Mouse (Mus musculus) embryonic facial prominence, embryonic 11.5 days (tissue): ENCODE results near the gene Fam155a. TPM values are rescaled to one million over a fixed set of nuclear protein-coding genes. Genes with fewer than 3 reads are reported as not detected.

Experiments used
- ATAC-seq: fragments of 200-750 bp; cut with Nextera tagmentation; replicated peaks from 2 replicates; pipeline ENCODE4 v1.8.0; 2017; ENCODE audit warnings: low read depth; ENCODE audit not compliant: insufficient number of reproducible peaks, low FRiP score, low TSS enrichment
- DNase-seq: peaks from one replicate; pipeline ENCODE4 v3.0.0-alpha.2; 2015; ENCODE audit warnings: low spot score
- H3K27ac ChIP-seq: fragments of 300-500 bp; sonication (generic); replicated peaks from 2 replicates; pipeline ENCODE4 v1.5.1; 2014; ENCODE audit warnings: mild to moderate bottlenecking, low read depth, low read length, control low read depth
- H3K27me3 ChIP-seq: fragments of 300-500 bp; sonication (generic); 2 replicates; pipeline ENCODE4 v1.6.1; 2014; ENCODE audit warnings: mild to moderate bottlenecking, low read length, moderate library complexity, mixed read lengths; ENCODE audit not compliant: control insufficient read depth, insufficient read depth
- H3K36me3 ChIP-seq: fragments of 300-500 bp; sonication (generic); replicated peaks from 2 replicates; pipeline ENCODE4 v1.6.1; 2014; ENCODE audit warnings: low read depth, mild to moderate bottlenecking, low read length, moderate library complexity, mixed read lengths; ENCODE audit not compliant: control insufficient read depth, insufficient read depth
- H3K4me1 ChIP-seq: fragments of 300-500 bp; sonication (generic); 2 replicates; pipeline ENCODE4 v1.6.1; 2014; ENCODE audit warnings: low read length, mixed read lengths; ENCODE audit not compliant: control insufficient read depth, insufficient read depth
- H3K4me2 ChIP-seq: fragments of 300-500 bp; sonication (generic); 2 replicates; pipeline ENCODE4 v1.6.1; 2014; ENCODE audit warnings: low read depth, mild to moderate bottlenecking, control low read depth, low read length, moderate library complexity
- H3K4me3 ChIP-seq: fragments of 300-500 bp; sonication (generic); 2 replicates; pipeline ENCODE4 v1.5.1; 2014; ENCODE audit warnings: low read depth, low read length, control low read depth
- H3K9ac ChIP-seq: fragments of 300-500 bp; sonication (generic); replicated peaks from 2 replicates; pipeline ENCODE4 v1.6.1; 2014; ENCODE audit warnings: mild to moderate bottlenecking, control low read depth, low read length
- H3K9me3 ChIP-seq: fragments of 300-500 bp; sonication (generic); replicated peaks from 2 replicates; pipeline ENCODE4 v1.6.1; 2016; ENCODE audit warnings: mild to moderate bottlenecking, low read length, inconsistent platforms, mixed read lengths; ENCODE audit not compliant: control insufficient read depth
- WGBS: fragments of 180-500 bp; shearing (Covaris S2); extraction: QIAGEN DNeasy Blood & Tissue Kit; methylation state at CpG from one replicate; pipeline ENCODE4 v1.1.7; 2014; 5-methylcytosine and 5-hydroxymethylcytosine counted together
- polyA plus RNA-seq: library from polyadenylated mRNA; unstranded; fragments of >200 nt; fragmentation: Nextera tagmentation; extraction: Ambion mirVana; gene quantifications from 2 replicates; pipeline ENCODE4 v1.2.1, GENCODE M21; 2014

The Fam155a gene
- polyA plus RNA-seq, 1 experiment from 2014 or later = 0.83 TPM

DNA sequence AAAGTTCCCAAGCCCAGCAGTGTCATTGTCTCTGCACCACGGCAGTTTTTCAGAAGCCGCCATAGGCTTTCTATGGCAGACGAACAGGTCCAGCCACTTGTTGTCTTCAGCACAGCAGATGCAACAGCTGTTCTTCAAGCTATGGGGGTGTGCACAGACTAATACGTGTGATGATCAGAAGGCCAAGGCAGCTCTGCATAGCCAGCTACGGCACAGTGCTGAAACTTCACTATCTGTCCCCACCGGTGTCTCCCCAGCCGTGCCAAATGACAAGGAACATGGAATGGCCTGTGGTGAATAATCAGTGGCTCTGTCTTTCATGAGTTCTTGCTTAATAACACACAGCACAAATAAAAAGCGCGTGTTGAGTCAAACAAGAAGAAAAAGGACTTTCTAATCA is 428.4 kb downstream of the Fam155a start:
- no peak overlapping the region for H3K4me3 ChIP-seq
- no peaks in the 10 kb centered on the region for H3K27me3 ChIP-seq
- H3K9ac ChIP-seq = no peak overlapping the region
- no peak for ATAC-seq
- WGBS = 87% methylated on average over 9 of the region's 9 CpGs
- H3K9me3 ChIP-seq = no peaks in the 10 kb centered on the region
- H3K27ac ChIP-seq = no peak overlapping the region
- no peaks in the 10 kb centered on the region for H3K36me3 ChIP-seq
- no peaks in the 10 kb centered on the region for H3K4me1 ChIP-seq
- DNase-seq = no peak
- H3K4me2 ChIP-seq = no peak overlapping the region

DNA sequence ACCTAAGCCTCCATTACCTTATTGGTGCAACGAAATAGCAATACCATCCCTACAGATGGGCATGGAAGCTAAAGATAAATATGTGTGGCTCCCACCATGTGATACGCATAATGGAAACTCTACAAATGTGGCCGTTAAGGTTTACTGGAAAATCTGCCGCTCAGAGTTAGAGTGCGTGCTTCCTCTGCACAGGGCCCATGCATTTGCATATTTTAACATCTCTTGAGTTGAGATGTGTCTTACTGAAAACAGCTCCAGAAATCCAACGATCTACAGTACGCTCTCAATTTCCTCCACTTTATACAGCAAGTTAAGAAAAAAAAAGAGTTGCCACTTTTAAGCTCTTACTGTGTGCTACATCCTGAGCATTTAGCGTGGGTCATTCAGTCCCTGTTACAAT is 433.1 kb downstream of the Fam155a start:
- no peak overlapping the region for H3K27ac ChIP-seq
- ATAC-seq (no peak), DNase-seq (no peak)
- WGBS = 93% methylated on average over 8 of the region's 8 CpGs
- H3K36me3 ChIP-seq = no peaks in the 10 kb centered on the region
- no peaks in the 10 kb centered on the region for H3K9me3 ChIP-seq
- no peak overlapping the region for H3K4me3 ChIP-seq
- no peaks in the 10 kb centered on the region for H3K27me3 ChIP-seq
- H3K4me1 ChIP-seq = no peaks in the 10 kb centered on the region
- H3K9ac ChIP-seq = no peak overlapping the region
- no peak overlapping the region for H3K4me2 ChIP-seq

DNA sequence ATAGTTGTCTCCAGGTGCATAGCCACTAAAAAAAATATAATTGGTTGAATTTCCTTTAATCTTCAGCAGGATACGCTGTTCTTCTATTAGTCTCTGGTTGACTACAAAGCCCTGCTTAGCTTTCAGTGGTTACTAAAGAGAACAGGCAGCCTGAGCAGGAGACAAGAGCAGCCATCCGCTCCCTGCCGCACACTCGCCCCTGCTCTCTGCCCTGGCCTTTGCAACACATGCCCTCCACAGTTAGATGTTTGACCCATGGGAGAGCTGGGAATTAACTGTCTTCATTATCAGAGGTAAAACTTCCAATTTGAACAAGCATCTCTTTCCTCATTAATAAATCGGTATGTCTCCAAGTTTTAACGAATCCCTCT is 435.0 kb downstream of the Fam155a start:
- no peaks in the 10 kb centered on the region for H3K36me3 ChIP-seq
- no peak overlapping the region for H3K4me3 ChIP-seq
- H3K9me3 ChIP-seq = no peaks in the 10 kb centered on the region
- WGBS = 44% methylated on average over 6 of the region's 6 CpGs
- ATAC-seq (no peak), DNase-seq (no peak)
- no peak overlapping the region for H3K9ac ChIP-seq
- H3K27ac ChIP-seq = no peak overlapping the region
- H3K4me2 ChIP-seq = no peak overlapping the region
- H3K4me1 ChIP-seq = no peaks in the 10 kb centered on the region
- H3K27me3 ChIP-seq = no peaks in the 10 kb centered on the region

DNA sequence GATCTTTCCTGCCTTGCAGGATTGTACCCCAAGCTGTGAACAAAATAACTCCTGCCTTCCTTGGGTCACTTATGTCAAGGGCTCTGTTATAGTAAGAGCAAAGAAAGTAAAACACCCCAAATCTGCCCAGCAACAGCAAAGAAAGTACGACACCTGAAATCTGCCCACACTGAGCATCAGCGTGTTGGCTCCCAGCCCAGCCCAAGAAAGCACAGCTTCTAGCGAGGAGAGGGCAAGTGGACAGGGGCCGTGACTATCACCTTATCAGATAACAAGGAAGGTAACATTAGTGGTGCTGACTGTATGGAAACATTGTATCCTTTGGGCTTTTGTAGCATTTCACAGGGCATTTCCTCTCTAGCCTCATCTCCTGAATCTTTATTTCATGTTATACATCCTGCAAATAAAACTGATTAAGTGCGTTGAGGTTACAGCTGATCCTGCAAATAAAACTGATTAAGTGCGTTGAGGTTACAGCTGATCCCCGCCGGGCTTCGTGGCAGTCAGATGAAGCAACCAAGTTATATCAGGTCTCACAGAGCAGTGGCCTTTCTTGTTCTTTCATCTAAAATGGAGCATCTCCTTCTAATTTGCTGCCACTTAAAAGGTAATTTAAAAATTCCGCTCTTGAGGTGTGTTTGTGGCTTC is 435.6 kb downstream of the Fam155a start:
- Histone ChIP-seq H3K4me3 (no peak overlapping the region), H3K27ac (no peak overlapping the region), H3K9ac (no peak overlapping the region), H3K36me3 (no peaks in the 10 kb centered on the region), H3K4me2 (no peak overlapping the region), H3K4me1 (no peaks in the 10 kb centered on the region), H3K9me3 (no peaks in the 10 kb centered on the region), H3K27me3 (no peaks in the 10 kb centered on the region)
- DNase-seq (no peak), ATAC-seq (no peak)
- WGBS = 65% methylated on average over 10 of the region's 10 CpGs

DNA sequence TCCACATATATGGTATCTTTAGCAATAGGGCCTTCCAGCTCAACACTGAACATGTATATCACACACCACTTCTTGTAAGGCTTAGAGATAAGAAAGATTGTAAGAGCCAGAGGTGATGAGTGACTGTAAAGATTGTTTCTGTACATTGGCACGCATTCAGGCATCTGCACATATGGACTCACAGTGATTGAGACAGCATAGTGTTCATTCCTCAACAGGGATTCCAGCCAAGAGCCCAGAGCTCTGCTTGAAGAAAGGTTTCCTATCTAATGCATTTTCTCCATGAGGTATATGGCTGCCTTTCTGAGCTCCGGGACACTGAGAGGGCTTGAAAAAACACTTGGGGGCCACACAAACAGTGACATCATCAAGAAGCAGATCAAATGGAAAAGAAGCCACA is 438.2 kb downstream of the Fam155a start:
- no peak for ATAC-seq
- DNase-seq = no peak
- Histone ChIP-seq H3K27ac (no peak overlapping the region), H3K27me3 (no peaks in the 10 kb centered on the region), H3K36me3 (no peaks in the 10 kb centered on the region), H3K4me1 (no peaks in the 10 kb centered on the region), H3K4me2 (no peak overlapping the region), H3K9ac (no peak overlapping the region), H3K9me3 (no peaks in the 10 kb centered on the region), H3K4me3 (no peak overlapping the region)
- WGBS = 88% methylated on average over 2 of the region's 2 CpGs

DNA sequence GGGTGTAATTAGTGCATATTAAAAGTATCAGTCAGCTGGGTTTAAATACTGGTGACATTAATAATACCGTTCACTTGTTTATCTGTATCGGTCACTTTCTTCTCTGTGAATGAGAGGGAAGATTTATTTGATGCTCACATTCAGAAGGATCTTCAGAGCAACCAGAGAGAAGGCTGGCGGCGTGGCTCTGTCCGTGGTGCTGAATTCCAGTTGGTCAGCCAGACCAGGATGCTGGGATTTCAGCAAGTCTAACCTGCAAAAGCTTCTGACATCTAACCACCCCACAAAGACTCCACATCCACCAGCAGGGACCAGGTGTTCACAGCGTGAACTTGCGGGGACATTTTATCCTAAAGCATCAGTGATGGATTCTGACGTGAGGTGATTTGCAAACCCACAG is 461.5 kb downstream of the Fam155a start:
- WGBS = 31% methylated on average over 8 of the region's 8 CpGs
- H3K4me1 ChIP-seq = no peaks in the 10 kb centered on the region
- no peaks in the 10 kb centered on the region for H3K36me3 ChIP-seq
- no peak overlapping the region for H3K4me3 ChIP-seq
- no peak for ATAC-seq
- no peak overlapping the region for H3K9ac ChIP-seq
- H3K27me3 ChIP-seq = no peaks in the 10 kb centered on the region
- peak; percentile 84 for DNase-seq
- H3K9me3 ChIP-seq = no peaks in the 10 kb centered on the region
- no peak overlapping the region for H3K27ac ChIP-seq
- no peak overlapping the region for H3K4me2 ChIP-seq

DNA sequence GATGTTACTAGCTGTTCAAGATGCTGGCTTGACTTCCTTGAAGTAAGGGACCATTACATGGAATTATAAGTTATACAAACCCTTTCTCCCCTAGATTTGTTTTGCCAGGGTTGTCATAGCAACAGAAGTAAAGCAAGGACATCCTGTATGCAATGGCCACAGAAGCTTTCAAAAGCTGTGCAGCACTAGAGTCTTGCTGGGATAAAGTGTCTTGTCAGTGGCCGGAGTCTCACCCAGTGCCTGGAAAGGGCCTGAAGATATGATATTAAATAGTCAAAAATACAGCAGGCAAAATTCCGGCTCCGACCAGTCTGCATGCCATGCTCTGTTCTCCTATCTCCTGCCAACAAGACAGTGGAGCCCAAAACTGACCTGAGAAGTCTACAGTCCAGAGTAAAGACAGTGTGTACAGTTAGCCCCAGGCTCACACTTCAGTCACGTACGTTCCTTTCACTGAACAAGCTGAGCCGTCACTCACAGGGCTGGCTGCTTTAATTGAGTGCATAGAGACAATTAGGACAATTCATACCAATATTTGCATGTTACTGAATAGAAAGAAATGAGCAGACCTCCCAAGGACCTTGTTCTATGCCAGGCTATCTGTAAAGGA is 467.3 kb downstream of the Fam155a start:
- no peaks in the 10 kb centered on the region for H3K9me3 ChIP-seq
- no peak overlapping the region for H3K9ac ChIP-seq
- 76% methylated on average over 6 of the region's 6 CpGs for WGBS
- no peaks in the 10 kb centered on the region for H3K36me3 ChIP-seq
- no peaks in the 10 kb centered on the region for H3K4me1 ChIP-seq
- H3K27ac ChIP-seq = no peak overlapping the region
- no peak overlapping the region for H3K4me2 ChIP-seq
- H3K27me3 ChIP-seq = no peaks in the 10 kb centered on the region
- H3K4me3 ChIP-seq = no peak overlapping the region
- ATAC-seq = no peak
- no peak for DNase-seq

DNA sequence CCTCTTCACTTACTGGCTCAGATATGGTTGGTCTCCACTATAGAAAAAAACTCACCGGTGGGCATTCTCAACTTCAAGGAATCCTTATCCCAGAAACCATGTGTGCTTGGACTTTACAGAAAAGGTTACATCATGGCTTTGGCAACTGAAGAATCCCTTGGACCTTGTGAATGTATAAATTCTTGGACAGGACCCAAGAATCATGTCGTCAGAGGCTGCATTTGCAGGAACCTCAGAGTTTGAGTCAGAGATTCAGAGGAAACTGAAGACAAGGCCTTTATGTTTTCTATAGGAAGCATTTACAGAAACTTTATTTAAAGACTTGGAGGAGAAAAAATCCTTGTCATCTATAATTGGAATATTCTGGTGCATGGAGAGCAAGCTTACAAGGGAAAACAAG is 475.9 kb downstream of the Fam155a start:
- H3K36me3 ChIP-seq = no peaks in the 10 kb centered on the region
- DNase-seq = no peak
- H3K27me3 ChIP-seq = no peaks in the 10 kb centered on the region
- H3K4me1 ChIP-seq = no peaks in the 10 kb centered on the region
- no peak overlapping the region for H3K4me3 ChIP-seq
- no peak overlapping the region for H3K4me2 ChIP-seq
- no peak overlapping the region for H3K9ac ChIP-seq
- 95% methylated on average over 2 of the region's 2 CpGs for WGBS
- ATAC-seq = no peak
- H3K27ac ChIP-seq = no peak overlapping the region
- H3K9me3 ChIP-seq = no peaks in the 10 kb centered on the region
